Mouse (Mus musculus) limb, embryonic 14.5 days (tissue): ENCODE data around the gene Epha6. TPM values are rescaled to one million over a fixed set of nuclear protein-coding genes. Genes with fewer than 3 reads are reported as not detected.

Experiments
- ATAC-seq: fragments of 200-750 bp; cut with Nextera tagmentation; 2 replicates; pipeline ENCODE4 v1.8.0; 2017; ENCODE audit warnings: low read depth, moderate number of reproducible peaks, moderate TSS enrichment; ENCODE audit not compliant: low FRiP score
- DNase-seq: peaks from one replicate; pipeline ENCODE4 v3.0.0-alpha.2; 2015; ENCODE audit warnings: low spot score
- H3K27ac ChIP-seq: fragments of 300-500 bp; sonication (generic); replicated peaks from 2 replicates; pipeline ENCODE4 v1.5.1; 2014; ENCODE audit warnings: low read depth, mild to moderate bottlenecking, low read length, moderate library complexity, mixed read lengths
- H3K27me3 ChIP-seq: fragments of 300-500 bp; sonication (generic); 2 replicates; pipeline ENCODE4 v1.6.1; 2014; ENCODE audit warnings: low read length, mixed read lengths; ENCODE audit not compliant: control insufficient read depth, insufficient read depth
- H3K36me3 ChIP-seq: fragments of 300-500 bp; sonication (generic); 2 replicates; pipeline ENCODE4 v1.6.1; 2014; ENCODE audit warnings: mild to moderate bottlenecking, low read length, moderate library complexity, mixed read lengths; ENCODE audit not compliant: control insufficient read depth, insufficient read depth
- H3K4me1 ChIP-seq: fragments of 300-500 bp; sonication (generic); 2 replicates; pipeline ENCODE4 v1.6.1; 2014; ENCODE audit warnings: antibody characterized with exemption, low read length, mixed read lengths; ENCODE audit not compliant: control insufficient read depth, insufficient read depth
- H3K4me2 ChIP-seq: fragments of 300-500 bp; sonication (generic); replicated peaks from 2 replicates; pipeline ENCODE4 v1.6.1; 2014; ENCODE audit warnings: low read depth, mild to moderate bottlenecking, low read length, moderate library complexity; ENCODE audit not compliant: severe bottlenecking
- H3K4me3 ChIP-seq: fragments of 300-500 bp; sonication (generic); replicated peaks from 2 replicates; pipeline ENCODE4 v1.5.1; 2014; ENCODE audit warnings: low read length
- H3K9ac ChIP-seq: fragments of 300-500 bp; sonication (generic); 2 replicates; pipeline ENCODE4 v1.6.1; 2014; ENCODE audit warnings: mild to moderate bottlenecking, low read depth, low read length, moderate library complexity; ENCODE audit not compliant: severe bottlenecking
- H3K9me3 ChIP-seq: fragments of 300-500 bp; sonication (generic); 2 replicates; pipeline ENCODE4 v1.6.1; 2016; ENCODE audit warnings: low read length; ENCODE audit not compliant: control insufficient read depth
- POLR2A ChIP-seq: fragments of 200-500 bp; IDR thresholded peaks from 2 replicates; pipeline ENCODE4 v1.8.0; 2012; ENCODE audit warnings: inconsistent platforms, mild to moderate bottlenecking, moderate library complexity, borderline replicate concordance; ENCODE audit not compliant: insufficient read depth, insufficient read length; ENCODE audit errors: extremely low read depth
- WGBS: fragments of 180-500 bp; shearing (Covaris S2); extraction: QIAGEN DNeasy Blood & Tissue Kit; methylation state at CpG from one replicate; pipeline ENCODE4 v1.1.7; 2014; 5-methylcytosine and 5-hydroxymethylcytosine counted together
- polyA plus RNA-seq, 2 experiments: library from polyadenylated mRNA; depleted of rRNA in 1 of 2; stranded (reverse) in 1 of 2; unstranded in 1 of 2; fragments of >200 nt; fragmentation: Nextera tagmentation in 1 of 2; extraction: Ambion mirVana in 1 of 2; gene quantifications; 2 replicates each; pipeline versions ENCODE4 v1.2.1 to v1.2.3; 2012 to 2014

Epha6 gene
- polyA plus RNA-seq, 2 experiments = 0.35 to 0.67 TPM

DNA sequence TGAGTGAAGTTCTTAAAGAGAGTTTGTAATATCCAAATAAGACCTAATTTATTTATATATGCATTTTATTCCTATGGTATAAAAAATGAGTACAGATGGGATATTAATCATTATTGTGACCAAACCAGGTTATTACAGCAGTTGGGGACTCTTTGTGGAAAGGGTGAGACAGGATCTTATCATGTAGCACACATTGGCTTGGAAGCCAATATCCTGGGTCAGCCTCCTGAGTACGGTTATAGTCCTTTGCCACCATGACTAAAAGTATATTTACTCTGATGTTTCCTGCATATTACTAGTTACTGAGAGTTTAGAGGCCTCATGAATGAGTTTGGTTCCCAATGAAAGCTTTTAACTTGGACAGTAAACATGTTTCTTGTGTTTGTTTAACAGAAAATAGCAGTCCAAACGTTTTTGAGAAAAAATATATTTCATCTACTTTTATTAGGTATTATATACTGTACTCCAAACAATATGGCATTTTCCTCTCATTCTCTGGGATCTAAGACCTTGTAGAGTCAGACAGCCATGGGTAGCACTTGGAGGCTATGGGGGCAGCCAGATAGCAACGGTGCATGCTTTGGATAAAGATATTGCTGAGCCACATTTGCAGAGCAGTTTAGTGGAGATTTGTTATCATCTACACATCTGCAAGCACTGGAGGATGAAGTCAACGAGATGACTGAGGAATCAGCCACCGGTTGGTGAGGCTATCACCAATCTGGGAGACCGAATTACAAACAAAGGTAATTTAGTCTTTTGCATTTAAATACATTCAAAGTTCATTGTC is 340.4 kb downstream of the Epha6 start:
- 75% methylated on average over 6 of the region's 6 CpGs for WGBS
- DNase-seq = no peak
- ATAC-seq = no peak
- no peaks in the 10 kb centered on the region for H3K36me3 ChIP-seq
- H3K9ac ChIP-seq = no peak overlapping the region
- TF ChIP-seq POLR2A = no peak
- H3K4me2 ChIP-seq = no peak overlapping the region
- H3K27ac ChIP-seq = no peak overlapping the region
- H3K9me3 ChIP-seq = no peaks in the 10 kb centered on the region
- H3K4me3 ChIP-seq = no peak overlapping the region
- H3K27me3 ChIP-seq = no peaks in the 10 kb centered on the region
- no peaks in the 10 kb centered on the region for H3K4me1 ChIP-seq

DNA sequence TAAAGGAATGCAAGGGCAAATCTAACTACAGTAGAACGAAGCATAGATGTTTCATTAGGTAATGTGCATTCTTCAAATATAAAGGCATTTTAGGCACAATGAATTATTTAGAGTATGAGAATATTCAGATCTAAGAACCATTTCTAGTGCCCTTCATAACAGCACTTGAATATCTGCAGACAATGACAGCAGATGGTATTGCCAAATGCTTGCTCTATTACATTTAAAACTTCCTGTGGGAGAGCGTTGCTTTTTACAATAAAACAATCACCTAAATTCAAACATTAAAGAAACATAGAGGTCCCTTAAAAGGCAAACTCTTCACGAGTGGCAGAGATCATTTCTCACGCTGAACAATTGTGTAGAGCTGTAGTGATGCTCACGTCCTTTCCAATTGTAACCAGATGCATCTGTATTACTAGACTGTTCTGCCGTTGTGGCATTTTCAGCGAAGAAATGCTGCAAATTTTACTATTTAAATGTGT is 347.1 kb downstream of the Epha6 start:
- Histone ChIP-seq H3K4me3 (no peak overlapping the region), H3K27me3 (no peaks in the 10 kb centered on the region), H3K36me3 (no peaks in the 10 kb centered on the region), H3K9ac (no peak overlapping the region), H3K4me2 (no peak overlapping the region), H3K9me3 (no peaks in the 10 kb centered on the region), H3K4me1 (no peaks in the 10 kb centered on the region), H3K27ac (no peak overlapping the region)
- TF ChIP-seq POLR2A = no peak
- WGBS = 79% methylated on average over 7 of the region's 7 CpGs
- ATAC-seq = no peak
- no peak for DNase-seq

DNA sequence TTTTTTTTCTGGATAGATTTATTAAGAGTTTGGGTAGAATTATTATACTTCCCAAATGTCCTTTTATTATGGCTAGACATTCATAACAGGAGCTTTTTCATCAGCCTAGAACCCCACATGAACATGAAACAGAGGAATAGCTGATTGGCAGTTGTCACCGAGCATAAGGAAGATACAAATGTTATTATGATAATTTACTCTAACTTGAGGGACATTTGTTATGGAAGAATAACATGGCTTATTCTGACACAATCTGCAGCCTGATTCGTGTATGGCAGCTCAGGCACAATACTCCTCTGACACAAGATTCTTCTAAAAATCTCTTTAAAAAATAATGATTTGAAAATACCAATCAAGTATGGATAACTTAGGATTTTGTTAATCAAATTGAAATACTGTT is 347.7 kb downstream of the Epha6 start:
- Histone ChIP-seq H3K27ac (no peak overlapping the region), H3K36me3 (no peaks in the 10 kb centered on the region), H3K4me3 (no peak overlapping the region), H3K27me3 (no peaks in the 10 kb centered on the region), H3K9ac (no peak overlapping the region), H3K4me1 (no peaks in the 10 kb centered on the region), H3K9me3 (no peaks in the 10 kb centered on the region), H3K4me2 (no peak overlapping the region)
- DNase-seq (no peak), ATAC-seq (no peak)
- no peak for TF ChIP-seq POLR2A
- 81% methylated on average over 2 of the region's 2 CpGs for WGBS

DNA sequence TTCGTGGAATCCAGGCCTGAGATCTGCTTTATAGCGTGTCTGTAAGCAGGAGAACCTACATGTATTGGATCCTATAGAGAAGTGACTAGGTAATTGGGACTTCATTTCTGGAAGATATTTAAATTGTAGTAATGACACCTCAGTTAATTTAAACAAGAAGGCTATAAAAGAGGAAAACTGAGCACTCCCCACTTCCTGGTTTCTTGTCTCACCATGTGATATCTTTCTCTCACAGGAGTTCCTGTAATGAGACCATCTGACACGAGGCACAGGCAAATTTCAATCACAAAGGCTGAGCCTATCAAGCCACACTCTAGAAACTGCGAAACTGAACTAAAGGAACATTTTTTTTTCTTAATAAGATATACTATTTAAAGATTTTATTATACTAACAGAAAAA is 348.3 kb downstream of the Epha6 start:
- Histone ChIP-seq H3K4me2 (no peak overlapping the region), H3K27me3 (no peaks in the 10 kb centered on the region), H3K9me3 (no peaks in the 10 kb centered on the region), H3K4me1 (no peaks in the 10 kb centered on the region), H3K4me3 (no peak overlapping the region), H3K36me3 (no peaks in the 10 kb centered on the region), H3K27ac (no peak overlapping the region), H3K9ac (no peak overlapping the region)
- WGBS = 67% methylated on average over 4 of the region's 4 CpGs
- DNase-seq = no peak
- no peak for TF ChIP-seq POLR2A
- ATAC-seq = no peak

DNA sequence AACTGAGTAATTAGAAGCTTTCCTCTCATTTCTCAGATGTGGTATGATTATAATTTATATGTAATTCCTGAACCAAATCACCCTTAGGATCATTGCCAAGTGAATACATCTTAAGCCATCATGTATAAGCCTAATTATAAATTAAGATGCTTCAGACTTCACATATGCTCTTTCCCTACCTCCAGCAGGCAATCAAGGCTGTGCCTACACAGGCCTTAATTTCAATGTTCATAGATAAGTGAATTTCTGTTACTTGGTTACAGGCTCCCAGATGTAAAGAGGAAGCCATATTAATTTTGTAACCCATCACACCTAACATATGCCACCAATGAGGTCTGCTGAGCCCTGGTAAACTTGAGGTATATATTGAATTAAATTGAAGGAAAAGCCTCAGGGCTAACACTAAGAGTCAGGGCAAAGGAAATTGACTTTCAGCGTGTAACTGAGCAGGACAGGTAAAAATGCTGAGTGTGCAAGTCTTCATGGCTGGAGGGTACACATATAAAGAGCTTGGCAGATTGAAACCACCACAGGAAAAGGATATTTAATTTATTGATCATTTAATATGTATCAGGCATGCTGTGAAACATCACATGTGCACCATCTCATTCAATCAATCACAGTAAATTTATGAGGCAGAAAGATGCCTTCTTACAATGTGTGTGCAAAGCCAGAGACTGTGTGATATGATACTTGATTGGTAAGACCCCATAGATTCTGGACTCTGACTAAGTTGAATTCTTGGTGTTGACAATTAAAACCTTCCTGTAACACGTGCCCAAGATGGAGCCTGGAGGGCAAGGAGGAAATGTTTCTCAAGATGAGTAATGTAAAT is 365.8 kb downstream of the Epha6 start:
- no peaks in the 10 kb centered on the region for H3K9me3 ChIP-seq
- no peak overlapping the region for H3K27ac ChIP-seq
- no peak overlapping the region for H3K9ac ChIP-seq
- H3K4me2 ChIP-seq = no peak overlapping the region
- DNase-seq = no peak
- no peak overlapping the region for H3K4me3 ChIP-seq
- TF ChIP-seq POLR2A = no peak
- WGBS = 58% methylated on average over 2 of the region's 2 CpGs
- no peaks in the 10 kb centered on the region for H3K27me3 ChIP-seq
- no peak for ATAC-seq
- no peaks in the 10 kb centered on the region for H3K36me3 ChIP-seq
- no peaks in the 10 kb centered on the region for H3K4me1 ChIP-seq
